Mouse (Mus musculus): ENCODE data around the gene Rdh16. TPM values are rescaled to one million over a fixed set of nuclear protein-coding genes. Genes with fewer than 3 reads are reported as not detected.
A peak's percentile ranks its signal among the peaks of the same experiment; 100 is the strongest.

The Rdh16 gene
- polyA plus RNA-seq, 1 experiment from 2014 or later, result 13.1 TPM

GRCm38 (mm10) chr10:127848089-127848488, 47.1 kb downstream of the Rdh16 start:
- H3K9me3 ChIP-seq (replicated peaks; ENCODE audit: low read length), result no peaks in the 10 kb centered on the region
- no peak overlapping the region for H3K27ac ChIP-seq
- no peak overlapping the region for H3K9ac ChIP-seq (ENCODE audit: low read depth, low read length)
- H3K4me1 ChIP-seq (replicated peaks; ENCODE audit: insufficient read depth, low read length), result no peaks in the 10 kb centered on the region
- DNase-seq (ENCODE audit: low spot score) (peak; percentile 10), ATAC-seq (replicated peaks; ENCODE audit: low FRiP score, low read depth) (peak; percentile 85)
- no peak for TF ChIP-seq CTCF (IDR thresholded peaks at IDR 0.05; ENCODE audit: low read depth)
- 58% methylated on average over 1 of the region's 1 CpGs for WGBS
- H3K27me3 ChIP-seq (ENCODE audit: insufficient read depth, low read length), result no peaks in the 10 kb centered on the region
- no peak overlapping the region for H3K4me3 ChIP-seq (replicated peaks; ENCODE audit: low read depth, low read length)
- H3K36me3 ChIP-seq (ENCODE audit: insufficient read depth, low read length), result no peaks in the 10 kb centered on the region
- no peak overlapping the region for H3K4me2 ChIP-seq (ENCODE audit: low read length)

GRCm38 (mm10) chr10:127849628-127850027, 48.7 kb downstream of the Rdh16 start, which contains the start of gene Rdh19:
Gene Rdh19 (plus strand): TSS chr10:127849928.
- TF ChIP-seq CTCF (IDR thresholded peaks at IDR 0.05; ENCODE audit: low read depth), result no peak
- no peak for ATAC-seq (replicated peaks; ENCODE audit: low FRiP score, low read depth)

GRCm38 (mm10) chr10:127856376-127856775, 55.4 kb downstream of the Rdh16 start:
- Histone ChIP-seq H3K27me3 (ENCODE audit: insufficient read depth, low read length) (no peaks in the 10 kb centered on the region), H3K4me2 (ENCODE audit: low read length) (no peak overlapping the region)

More at GRCm38 (mm10) chr10:127849628-127850027, 48.7 kb downstream of the Rdh16 start, which contains the start of gene Rdh19:
- Histone ChIP-seq H3K27me3 (ENCODE audit: insufficient read depth, low read length) (no peaks in the 10 kb centered on the region), H3K36me3 (ENCODE audit: insufficient read depth, low read length) (no peaks in the 10 kb centered on the region), H3K4me2 (ENCODE audit: low read length) (no peak within 1 kb of the TSS), H3K4me1 (replicated peaks; ENCODE audit: insufficient read depth, low read length) (no peaks in the 10 kb centered on the region), H3K4me3 (replicated peaks; ENCODE audit: low read depth, low read length) (no peak within 1 kb of the TSS), H3K27ac (no peak within 1 kb of the TSS), H3K9me3 (replicated peaks; ENCODE audit: low read length) (no peaks in the 10 kb centered on the region), H3K9ac (ENCODE audit: low read depth, low read length) (no peak within 1 kb of the TSS)
- WGBS, result 60% methylated on average over 1 of the region's 1 CpGs
- no peak for DNase-seq (ENCODE audit: low spot score)

GRCm38 (mm10) chr10:127864931-127865330, 64.0 kb downstream of the Rdh16 start:
- Histone ChIP-seq H3K27ac (no peak overlapping the region), H3K4me1 (replicated peaks; ENCODE audit: insufficient read depth, low read length) (no peaks in the 10 kb centered on the region), H3K36me3 (ENCODE audit: insufficient read depth, low read length) (no peaks in the 10 kb centered on the region), H3K9ac (ENCODE audit: low read depth, low read length) (no peak overlapping the region), H3K4me3 (replicated peaks; ENCODE audit: low read depth, low read length) (no peak overlapping the region), H3K4me2 (ENCODE audit: low read length) (no peak overlapping the region), H3K9me3 (replicated peaks; ENCODE audit: low read length) (no peaks in the 10 kb centered on the region), H3K27me3 (ENCODE audit: insufficient read depth, low read length) (no peaks in the 10 kb centered on the region)
- ATAC-seq (replicated peaks; ENCODE audit: low FRiP score, low read depth) (no peak), DNase-seq (ENCODE audit: low spot score) (no peak)
- TF ChIP-seq CTCF (IDR thresholded peaks at IDR 0.05; ENCODE audit: low read depth), result no peak

More at GRCm38 (mm10) chr10:127856376-127856775, 55.4 kb downstream of the Rdh16 start:
- DNase-seq (ENCODE audit: low spot score) (no peak), ATAC-seq (replicated peaks; ENCODE audit: low FRiP score, low read depth) (no peak)
- no peak overlapping the region for H3K9ac ChIP-seq (ENCODE audit: low read depth, low read length)
- no peak overlapping the region for H3K27ac ChIP-seq
- no peak for TF ChIP-seq CTCF (IDR thresholded peaks at IDR 0.05; ENCODE audit: low read depth)
- H3K4me1 ChIP-seq (replicated peaks; ENCODE audit: insufficient read depth, low read length), result no peaks in the 10 kb centered on the region
- no peaks in the 10 kb centered on the region for H3K36me3 ChIP-seq (ENCODE audit: insufficient read depth, low read length)
- no peak overlapping the region for H3K4me3 ChIP-seq (replicated peaks; ENCODE audit: low read depth, low read length)
- no peaks in the 10 kb centered on the region for H3K9me3 ChIP-seq (replicated peaks; ENCODE audit: low read length)

- H3K36me3 ChIP-seq (ENCODE audit: insufficient read depth, low read length), result no peaks in the 10 kb centered on the region
- no peak for ATAC-seq (replicated peaks; ENCODE audit: low FRiP score, low read depth)
- no peaks in the 10 kb centered on the region for H3K4me1 ChIP-seq (replicated peaks; ENCODE audit: insufficient read depth, low read length)
- WGBS, result 89% methylated on average over 3 of the region's 3 CpGs
- H3K4me3 ChIP-seq (replicated peaks; ENCODE audit: low read depth, low read length), result no peak within 1 kb of the TSS
- no peaks in the 10 kb centered on the region for H3K9me3 ChIP-seq (replicated peaks; ENCODE audit: low read length)
- H3K27me3 ChIP-seq (ENCODE audit: insufficient read depth, low read length), result no peaks in the 10 kb centered on the region
- no peak within 1 kb of the TSS for H3K4me2 ChIP-seq (ENCODE audit: low read length)
- H3K27ac ChIP-seq, result no peak within 1 kb of the TSS
- no peak within 1 kb of the TSS for H3K9ac ChIP-seq (ENCODE audit: low read depth, low read length)
- TF ChIP-seq CTCF (IDR thresholded peaks at IDR 0.05; ENCODE audit: low read depth), result no peak
- no peak for DNase-seq (ENCODE audit: low spot score)
Measured at GRCm38 (mm10) chr10:127866232-127866631, 65.3 kb downstream of the Rdh16 start, which contains the start of gene Rdh16f2. Gene Rdh16f2 (plus strand): TSS chr10:127866474.

GRCm38 (mm10) chr10:127872484-127872883, 71.5 kb downstream of the Rdh16 start:
- H3K4me2 ChIP-seq (ENCODE audit: low read length), result no peak overlapping the region
- no peak overlapping the region for H3K9ac ChIP-seq (ENCODE audit: low read depth, low read length)
- ATAC-seq (replicated peaks; ENCODE audit: low FRiP score, low read depth), result no peak
- DNase-seq (ENCODE audit: low spot score), result peak; percentile 35
- 74% methylated on average over 4 of the region's 4 CpGs for WGBS
- no peak overlapping the region for H3K4me3 ChIP-seq (replicated peaks; ENCODE audit: low read depth, low read length)
- H3K27ac ChIP-seq, result no peak overlapping the region
- H3K9me3 ChIP-seq (replicated peaks; ENCODE audit: low read length), result no peaks in the 10 kb centered on the region
- H3K36me3 ChIP-seq (ENCODE audit: insufficient read depth, low read length), result no peaks in the 10 kb centered on the region
- no peaks in the 10 kb centered on the region for H3K27me3 ChIP-seq (ENCODE audit: insufficient read depth, low read length)
- TF ChIP-seq CTCF (IDR thresholded peaks at IDR 0.05; ENCODE audit: low read depth), result peak; percentile 62
- H3K4me1 ChIP-seq (replicated peaks; ENCODE audit: insufficient read depth, low read length), result no peaks in the 10 kb centered on the region; the same call in 1 of the 2 replicates

GRCm38 (mm10) chr10:127877681-127878080, 76.7 kb downstream of the Rdh16 start:
- no peak overlapping the region for H3K4me3 ChIP-seq (replicated peaks; ENCODE audit: low read depth, low read length)
- ATAC-seq (replicated peaks; ENCODE audit: low FRiP score, low read depth) (peak; percentile 87), DNase-seq (ENCODE audit: low spot score) (peak; percentile 37)
- peaks cover 9% of the 10 kb centered on the region; the same call in 1 of the 2 replicates for H3K4me1 ChIP-seq (replicated peaks; ENCODE audit: insufficient read depth, low read length)
- no peak for TF ChIP-seq CTCF (IDR thresholded peaks at IDR 0.05; ENCODE audit: low read depth)
- WGBS, result 48% methylated on average over 2 of the region's 2 CpGs
- H3K9me3 ChIP-seq (replicated peaks; ENCODE audit: low read length), result no peaks in the 10 kb centered on the region
- no peak overlapping the region for H3K9ac ChIP-seq (ENCODE audit: low read depth, low read length)
- no peaks in the 10 kb centered on the region for H3K27me3 ChIP-seq (ENCODE audit: insufficient read depth, low read length)
- H3K27ac ChIP-seq, result peak overlapping the region; percentile 62; the same call in 1 of the 2 replicates
- H3K4me2 ChIP-seq (ENCODE audit: low read length), result no peak overlapping the region
- no peaks in the 10 kb centered on the region for H3K36me3 ChIP-seq (ENCODE audit: insufficient read depth, low read length)

All from kidney, postnatal 0 days (tissue).